ENCODE assay signal across 27 mouse cellular contexts in the genomic region with DNA sequence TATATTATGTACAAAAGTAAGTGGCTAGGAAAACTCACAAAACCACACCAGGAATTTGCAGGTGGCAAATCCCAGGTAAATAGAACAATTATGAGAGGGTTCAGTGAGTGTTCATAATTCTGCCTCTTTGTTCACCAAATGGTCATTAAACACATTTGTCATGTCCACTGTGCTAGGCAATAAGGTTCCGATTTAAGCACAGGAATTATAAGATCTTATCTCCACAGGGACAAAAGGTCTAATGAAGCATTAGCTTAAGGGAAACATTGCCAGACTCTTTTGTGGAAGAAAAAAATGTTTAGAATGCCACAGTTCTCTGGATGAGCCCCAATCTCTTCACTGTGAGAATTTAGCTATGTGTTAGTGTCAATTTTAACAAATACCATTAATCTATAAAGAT.
"Had no signal": no experiment of that assay in that cellular context is flagged by ENCODE, and none has a peak within 500 bp of the region (broad histone marks: within the 10 kb centered on the region; RNA-seq: fewer than 3 reads in every experiment).

No protein-coding gene starts in this region.

- H3K27ac ChIP-seq: gastrocnemius, adult 2 months; heart, adult 2 months; heart, embryonic 13.5 days; heart, embryonic 15.5 days; hindbrain, embryonic 13.5 days; hindbrain, embryonic 15.5 days; hindbrain, postnatal 0 days; kidney, embryonic 15.5 days; kidney, postnatal 0 days; limb, embryonic 13.5 days; limb, embryonic 15.5 days; liver, embryonic 12.5 days had no signal

- H3K4me1 ChIP-seq: heart, embryonic 13.5 days; heart, embryonic 15.5 days; hindbrain, embryonic 13.5 days; hindbrain, embryonic 15.5 days; kidney, embryonic 15.5 days; limb, embryonic 13.5 days; limb, embryonic 15.5 days; liver, embryonic 12.5 days had no signal

- H3K4me3 ChIP-seq: gastrocnemius, adult 2 months; heart, adult 2 months; heart, embryonic 13.5 days; heart, embryonic 15.5 days; hindbrain, embryonic 13.5 days; hindbrain, embryonic 15.5 days; kidney, embryonic 15.5 days; limb, embryonic 13.5 days; limb, embryonic 15.5 days; liver, embryonic 12.5 days had no signal

- H3K27me3 ChIP-seq: heart, embryonic 13.5 days; heart, embryonic 15.5 days; hindbrain, embryonic 13.5 days; hindbrain, embryonic 15.5 days; kidney, embryonic 15.5 days; limb, embryonic 13.5 days; limb, embryonic 15.5 days; liver, embryonic 12.5 days had no signal

- DNase-seq: gastrocnemius, adult 2 months; gastrocnemius, postnatal 10 days; gastrocnemius, postnatal 25 days; heart, adult 11 months; heart, adult 2 months; heart, postnatal 14 days; heart, postnatal 36 days; kidney, adult 11 months; kidney, adult 2 months; kidney, adult 9 months; kidney, postnatal 14 days; kidney, postnatal 36 days; layer of hippocampus, adult 9-11 months; layer of hippocampus, postnatal 36 days; left cerebral cortex, postnatal 4 days had no signal

- ATAC-seq: hindbrain, postnatal 0 days; intestine, embryonic 16.5 days; liver, embryonic 12.5 days had no signal

- H3K36me3 ChIP-seq: heart, embryonic 13.5 days; heart, embryonic 15.5 days; hindbrain, embryonic 13.5 days; hindbrain, embryonic 15.5 days; kidney, embryonic 15.5 days; limb, embryonic 13.5 days; limb, embryonic 15.5 days; liver, embryonic 12.5 days had no signal

- H3K9ac ChIP-seq: heart, embryonic 13.5 days; heart, embryonic 15.5 days; hindbrain, embryonic 13.5 days; hindbrain, embryonic 15.5 days; kidney, embryonic 15.5 days; limb, embryonic 13.5 days; limb, embryonic 15.5 days; liver, embryonic 12.5 days had no signal

- H3K9me3 ChIP-seq: heart, embryonic 13.5 days; heart, embryonic 15.5 days; hindbrain, embryonic 13.5 days; hindbrain, embryonic 15.5 days; kidney, embryonic 15.5 days; limb, embryonic 13.5 days; limb, embryonic 15.5 days; liver, embryonic 12.5 days had no signal

- H3K4me2 ChIP-seq: heart, embryonic 11.5 days; heart, embryonic 13.5 days; heart, embryonic 15.5 days; hindbrain, embryonic 13.5 days; hindbrain, embryonic 15.5 days; kidney, embryonic 15.5 days; limb, embryonic 13.5 days; limb, embryonic 15.5 days; liver, embryonic 12.5 days had no signal
